Mouse (Mus musculus): Measurements from ENCODE around the gene Themis2.
A peak's percentile ranks its signal among the peaks of the same experiment; 100 is the strongest.
"Not testable (repeated sequence)": the region's sequence is repeated elsewhere in the genome, so short reads cannot be mapped to it uniquely, and the experiment has no call there.

Gene Themis2

DNA sequence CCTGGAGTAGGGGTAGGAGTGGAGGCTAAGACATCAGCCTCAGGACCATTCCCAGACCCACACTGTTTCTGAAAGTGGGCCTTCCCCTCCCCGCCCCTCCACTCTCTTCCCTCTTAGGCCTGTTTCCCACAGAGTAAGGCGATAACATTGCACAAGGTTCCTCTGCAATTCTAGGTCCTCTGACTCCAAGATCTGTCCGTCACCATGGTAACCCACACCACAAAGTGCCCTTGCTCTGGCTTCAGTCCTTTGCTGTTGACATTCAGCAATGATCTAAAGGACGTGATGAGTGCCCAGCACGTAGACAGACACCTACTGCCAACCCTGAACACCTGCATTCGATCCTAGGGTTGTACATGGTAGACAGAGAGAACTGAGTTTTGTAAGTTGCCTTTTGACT is 43.2 kb downstream of the Themis2 start:
- DNase-seq (ENCODE audit: low spot score): no peak

GRCm38 (mm10) chr4:132749258-132749982 is 46.8 kb downstream of the Themis2 start:
- DNase-seq (ENCODE audit: low spot score): no peak

GRCm38 (mm10) chr4:132748778-132749177 is 47.4 kb downstream of the Themis2 start:
- DNase-seq (ENCODE audit: low spot score): no peak

- no peak for DNase-seq (ENCODE audit: low spot score)
Observed at GRCm38 (mm10) chr4:132747664-132748259, 48.4 kb downstream of the Themis2 start.

GRCm38 (mm10) chr4:132746911-132747517 is 49.2 kb downstream of the Themis2 start:
- DNase-seq (ENCODE audit: low spot score): no peak

DNA sequence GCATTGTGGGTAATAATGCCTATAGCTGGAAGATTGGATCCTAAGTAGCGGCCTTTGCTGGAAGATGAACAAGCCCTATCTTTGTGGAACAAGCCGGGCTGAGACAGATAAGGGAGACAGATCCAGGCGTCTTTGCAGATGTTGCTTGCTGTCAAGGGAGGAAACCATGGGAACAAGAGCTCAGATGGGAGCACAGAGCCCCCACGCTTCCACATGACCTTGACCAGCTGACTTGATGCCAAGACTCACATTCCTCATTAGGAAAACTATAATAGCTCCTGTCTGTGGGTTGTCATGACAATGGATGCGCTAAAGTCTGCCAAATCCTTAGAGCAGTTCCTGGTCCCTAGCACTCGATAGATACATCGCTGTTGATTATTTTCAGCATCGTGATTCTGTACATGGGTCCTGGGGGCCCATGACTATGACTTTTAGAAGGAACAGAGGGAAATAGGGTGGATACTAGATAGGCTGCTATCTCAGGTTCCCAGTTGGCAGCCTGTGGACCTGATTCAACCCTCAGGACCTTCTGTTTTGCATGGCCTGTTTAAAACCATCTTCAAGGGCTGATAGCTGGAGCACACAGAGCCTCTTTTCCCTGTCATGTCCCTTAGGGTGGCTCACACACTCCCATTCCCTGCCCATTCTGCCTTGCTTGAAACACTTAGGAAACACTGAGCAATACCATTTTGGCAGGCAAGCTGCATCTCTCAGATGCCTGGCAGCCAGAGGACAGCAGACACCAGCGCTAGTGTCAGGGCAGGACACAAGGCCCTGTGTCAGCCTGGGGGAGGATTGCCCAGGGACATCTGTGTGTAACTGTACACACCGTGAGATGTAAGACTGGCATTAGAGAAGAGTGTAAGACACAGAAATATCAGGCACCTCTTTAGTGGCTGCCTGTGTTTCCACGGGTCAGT is 51.9 kb downstream of the Themis2 start:
- DNase-seq (ENCODE audit: low spot score): peak; percentile 81

DNA sequence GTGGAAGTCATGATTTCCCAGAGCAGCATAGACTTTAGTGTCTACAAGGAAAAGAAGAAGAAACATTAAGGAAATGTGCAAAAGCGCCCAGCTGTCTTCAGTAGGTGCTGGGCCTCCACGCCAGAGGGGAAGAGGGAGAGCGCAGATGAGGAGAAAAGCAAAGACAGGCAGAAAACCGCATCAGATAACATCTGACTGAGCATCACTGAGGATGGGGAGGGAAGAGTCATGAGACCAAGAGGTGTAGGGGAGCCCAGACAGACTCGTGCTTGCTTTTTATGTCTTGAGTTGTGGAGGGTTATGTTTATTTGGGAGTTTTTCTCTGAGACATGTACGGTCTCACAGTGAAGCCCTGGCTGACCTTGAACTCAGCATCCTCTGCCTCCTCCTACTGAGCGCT is 54.7 kb downstream of the Themis2 start:
- no peak for DNase-seq (ENCODE audit: low spot score)

DNA sequence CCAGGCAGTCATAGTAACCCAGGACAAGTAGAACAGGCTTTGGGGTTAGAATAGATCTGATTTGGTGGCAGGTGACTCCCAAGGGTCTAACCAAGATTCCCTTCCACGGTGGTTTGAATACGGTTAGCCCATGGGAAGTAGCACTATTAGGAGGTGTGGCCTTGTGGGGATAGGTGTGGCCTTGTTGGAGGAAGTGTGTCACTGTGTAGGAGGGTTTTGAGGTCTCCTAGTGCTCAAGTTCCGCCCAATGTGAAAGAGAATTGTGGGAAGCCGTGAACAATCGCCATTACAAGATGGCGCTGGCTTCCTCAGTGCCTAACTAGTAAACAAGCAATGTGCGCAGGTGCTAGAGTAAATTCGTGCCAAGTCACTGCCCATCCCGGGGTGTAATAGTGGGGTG is 59.0 kb downstream of the Themis2 start:
- DNase-seq (ENCODE audit: low spot score): not testable (repeated sequence)

- no peak for DNase-seq (ENCODE audit: low spot score)
Observed at GRCm38 (mm10) chr4:132735894-132736293, 60.3 kb downstream of the Themis2 start.

- no peak for DNase-seq (ENCODE audit: low spot score)
Observed at GRCm38 (mm10) chr4:132735389-132735788, 60.8 kb downstream of the Themis2 start.

- DNase-seq (ENCODE audit: low spot score): no peak
Observed at GRCm38 (mm10) chr4:132734766-132735165, 61.4 kb downstream of the Themis2 start.

- DNase-seq (ENCODE audit: low spot score): no peak
Observed at GRCm38 (mm10) chr4:132733071-132733770, 63.0 kb downstream of the Themis2 start.

- peak; percentile 99 for DNase-seq (ENCODE audit: low spot score)
Observed at GRCm38 (mm10) chr4:132732148-132732684, 64.0 kb downstream of the Themis2 start, which contains the start of gene Xkr8. Gene Xkr8 (minus strand): TSS chr4:132732546.
